10 mouse cellular contexts compared by ENCODE assay signal in the genomic region with DNA sequence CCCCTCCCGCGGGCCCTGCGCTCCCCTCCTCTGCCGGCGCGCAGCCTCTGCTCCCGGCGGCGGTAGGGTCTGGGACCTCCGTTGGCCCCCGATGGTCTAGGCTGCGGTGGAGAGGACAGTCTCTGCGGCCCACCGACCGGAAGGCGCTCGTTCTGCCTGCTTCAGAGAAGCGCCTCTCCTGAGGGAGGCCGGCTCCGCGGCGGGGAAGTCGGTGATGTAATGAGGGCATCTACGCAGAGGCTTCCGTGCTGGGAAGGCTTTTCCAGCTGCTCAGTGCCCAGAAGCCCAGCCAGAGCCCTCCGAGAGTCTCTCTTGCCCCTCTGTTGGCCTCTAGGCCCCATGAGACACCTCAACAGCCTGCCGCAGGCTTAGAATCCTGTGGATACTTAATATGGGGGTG.
A peak's percentile ranks its signal among the peaks of the same experiment; 100 is the strongest.
DNase-seq lines count a peak whose midpoint lies in the region; ATAC-seq and TF ChIP-seq lines count a peak whose summit lies in the region.
"Had no signal": no experiment of that assay in that cellular context is flagged by ENCODE, and none has a peak within 500 bp of the region (broad histone marks: within the 10 kb centered on the region; RNA-seq: fewer than 3 reads in every experiment).

No protein-coding gene starts in this region.

- H3K4me2 ChIP-seq in heart, embryonic 12.5 days: peak overlapping the region; percentile 33; the same call in 1 of the 2 replicates
- H3K4me2 ChIP-seq in forebrain, embryonic 14.5 days (ENCODE audit: low read length): peak overlapping the region; percentile 68
- peak overlapping the region; percentile 42 for H3K4me2 ChIP-seq in midbrain, embryonic 11.5 days

- H3K36me3 ChIP-seq in heart, embryonic 12.5 days: no peaks in the 10 kb centered on the region
- H3K36me3 ChIP-seq in ES-Bruce4 (ENCODE audit: control insufficient read depth, insufficient read depth, low read length, poor library complexity, severe bottlenecking): no peaks in the 10 kb centered on the region
- no peaks in the 10 kb centered on the region for H3K36me3 ChIP-seq in forebrain, embryonic 14.5 days (ENCODE audit: control insufficient read depth, insufficient read depth, low read length)
- no peaks in the 10 kb centered on the region for H3K36me3 ChIP-seq in midbrain, embryonic 11.5 days (ENCODE audit: control insufficient read depth, insufficient read depth, low read length)

- peak overlapping the region; percentile 11 for H3K4me3 ChIP-seq in heart, embryonic 12.5 days
- peak overlapping the region; percentile 69 for H3K4me3 ChIP-seq in ES-Bruce4 (ENCODE audit: low read depth, low read length)
- peak overlapping the region; percentile 38 for H3K4me3 ChIP-seq in forebrain, embryonic 14.5 days (ENCODE audit: low read depth, low read length)
- peak overlapping the region; percentile 24 for H3K4me3 ChIP-seq in midbrain, embryonic 11.5 days (ENCODE audit: low read depth, low read length)

- 0 out of 2 replicates have a peak, but pooled peaks have one; percentile 11 for ATAC-seq in heart, embryonic 12.5 days (ENCODE audit: insufficient number of reproducible peaks, low FRiP score)
- peak; percentile 30; the same call in 1 of the 2 replicates for ATAC-seq in forebrain, embryonic 14.5 days
- ATAC-seq in midbrain, embryonic 11.5 days (ENCODE audit: low FRiP score): no peak

- 2% methylated on average over 27 of the region's 27 CpGs for WGBS in heart, embryonic 12.5 days
- WGBS in forebrain, embryonic 14.5 days: 2% methylated on average over 26 of the region's 27 CpGs
- WGBS in midbrain, embryonic 11.5 days: under 1% methylated on average over 25 of the region's 27 CpGs

- H3K4me1 ChIP-seq in heart, embryonic 12.5 days (replicated peaks): 0 out of 2 replicates have a peak, but pooled peaks cover 9% of the 10 kb centered on the region
- no peaks in the 10 kb centered on the region for H3K4me1 ChIP-seq in ES-Bruce4 (ENCODE audit: control insufficient read depth, insufficient read depth, low read length)
- peaks cover 3% of the 10 kb centered on the region; the same call in 1 of the 2 replicates for H3K4me1 ChIP-seq in forebrain, embryonic 14.5 days (ENCODE audit: control insufficient read depth, insufficient read depth, low read length)
- peaks cover 8% of the 10 kb centered on the region; the same call in 1 of the 2 replicates for H3K4me1 ChIP-seq in midbrain, embryonic 11.5 days (ENCODE audit: control insufficient read depth, insufficient read depth, low read length)

- TF ChIP-seq CTCF in ES-Bruce4 (IDR thresholded peaks at IDR 0.05; ENCODE audit: low read depth, low read length): no peak

- no peak for DNase-seq in heart, adult 9 months (ENCODE audit: low spot score in 2 of 2)
- DNase-seq in forebrain, embryonic 14.5 days (ENCODE audit: low spot score): no peak
- DNase-seq in midbrain, embryonic 11.5 days (ENCODE audit: low spot score, missing footprints): no peak
- no peak for DNase-seq in thymus, postnatal 4 days
- DNase-seq in thymus, postnatal 0 days (ENCODE audit: low spot score): no peak
- DNase-seq in retina, postnatal 1 day: no peak
- DNase-seq: layer of hippocampus, adult 9-11 months had no signal

- H3K9ac ChIP-seq in heart, embryonic 12.5 days: no peak overlapping the region
- peak overlapping the region; percentile 91 for H3K9ac ChIP-seq in ES-Bruce4 (ENCODE audit: low read depth, poor library complexity, severe bottlenecking)
- H3K9ac ChIP-seq in forebrain, embryonic 14.5 days (ENCODE audit: low read length): peak overlapping the region; percentile 51
- H3K9ac ChIP-seq in midbrain, embryonic 11.5 days (ENCODE audit: low read length): no peak overlapping the region

- H3K27me3 ChIP-seq in heart, embryonic 12.5 days (replicated peaks): peaks cover 97% of the 10 kb centered on the region
- peaks cover 9% of the 10 kb centered on the region for H3K27me3 ChIP-seq in ES-Bruce4 (ENCODE audit: control insufficient read depth, insufficient read depth, low read length, poor library complexity, severe bottlenecking)
- peaks cover 54% of the 10 kb centered on the region for H3K27me3 ChIP-seq in forebrain, embryonic 14.5 days (replicated peaks; ENCODE audit: control insufficient read depth, insufficient read depth, low read length)
- peaks cover 42% of the 10 kb centered on the region for H3K27me3 ChIP-seq in midbrain, embryonic 11.5 days (ENCODE audit: control insufficient read depth, insufficient read depth, low read length)

- no peaks in the 10 kb centered on the region for H3K9me3 ChIP-seq in heart, embryonic 12.5 days (replicated peaks)
- no peaks in the 10 kb centered on the region for H3K9me3 ChIP-seq in ES-Bruce4 (replicated peaks; ENCODE audit: control insufficient read depth, insufficient read depth, low read length, poor library complexity, severe bottlenecking)
- no peaks in the 10 kb centered on the region for H3K9me3 ChIP-seq in forebrain, embryonic 14.5 days (replicated peaks; ENCODE audit: control insufficient read depth, low read length)
- H3K9me3 ChIP-seq in midbrain, embryonic 11.5 days (ENCODE audit: control insufficient read depth, low read length): no peaks in the 10 kb centered on the region

- no peak overlapping the region for H3K27ac ChIP-seq in heart, embryonic 12.5 days (ENCODE audit: poor library complexity, severe bottlenecking)
- H3K27ac ChIP-seq in ES-Bruce4 (ENCODE audit: insufficient read depth, low read length): no peak overlapping the region
- H3K27ac ChIP-seq in forebrain, embryonic 14.5 days (ENCODE audit: low read depth, low read length): no peak overlapping the region
- no peak overlapping the region for H3K27ac ChIP-seq in midbrain, embryonic 11.5 days (ENCODE audit: low read depth, low read length)
- H3K27ac ChIP-seq: macrophage had no signal

- no peak for TF ChIP-seq EP300 in ES-Bruce4 (IDR thresholded peaks at IDR 0.05; ENCODE audit: insufficient read depth, low read depth, low read length)

- no peak for TF ChIP-seq POLR2A in ES-Bruce4 (IDR thresholded peaks at IDR 0.05; ENCODE audit: insufficient read depth, low read length)

Comparison
In these comparisons a context has a peak if more than half of its experiments do, and no peak if none do; other contexts are left out.
1. H3K4me3 ChIP-seq: peak in every context shown above with its lines; median percentile 69 in ES-Bruce4; 38 in forebrain, embryonic 14.5 days; 24 in midbrain, embryonic 11.5 days; 11 in heart, embryonic 12.5 days.
2. H3K9ac ChIP-seq: peak in ES-Bruce4 (single experiment) and forebrain, embryonic 14.5 days (single experiment); none in heart, embryonic 12.5 days (single experiment) and midbrain, embryonic 11.5 days (single experiment).
3. Peak in every context shown above with its lines, with median percentiles within 50 percentile points of each other: H3K4me2 ChIP-seq.